Mouse (Mus musculus): ENCODE measurements around the gene Ldb2. TPM values are rescaled to one million over a fixed set of nuclear protein-coding genes. Genes with fewer than 3 reads are reported as not detected.

Ldb2 gene
- 10 to 100 TPM; 20.1 to 28.4 TPM for total RNA-seq (2021)

- peak; percentile 53 for DNase-seq
Observed at GRCm38 (mm10) chr5:44799053-44799860, at the start of gene Ldb2. Gene Ldb2, minus strand, starts transcription at chr5:44799680.

GRCm38 (mm10) chr5:44831287-44831686, 31.8 kb upstream of the Ldb2 start:
- peak; percentile 36 for DNase-seq

GRCm38 (mm10) chr5:44815506-44815905, 16.0 kb upstream of the Ldb2 start:
- DNase-seq = no peak

GRCm38 (mm10) chr5:44805960-44806359, 6.5 kb upstream of the Ldb2 start:
- DNase-seq = no peak

- no peak for DNase-seq
Observed at GRCm38 (mm10) chr5:44801100-44801499, 1.6 kb upstream of the Ldb2 start.

- no peak for DNase-seq
Observed at GRCm38 (mm10) chr5:44799861-44800260, 381 bp upstream of the Ldb2 start.

- no peak for DNase-seq
Observed at GRCm38 (mm10) chr5:44798493-44798892, 987 bp downstream of the Ldb2 start.

- no peak for DNase-seq
Observed at GRCm38 (mm10) chr5:44798056-44798455, 1.4 kb downstream of the Ldb2 start.

GRCm38 (mm10) chr5:44784591-44784990, 14.9 kb downstream of the Ldb2 start:
- DNase-seq = no peak

- no peak for DNase-seq
Observed at GRCm38 (mm10) chr5:44779340-44779739, 20.1 kb downstream of the Ldb2 start.

GRCm38 (mm10) chr5:44768472-44768871, 31.0 kb downstream of the Ldb2 start:
- peak; percentile 13 for DNase-seq

- DNase-seq = peak; percentile 21
Observed at GRCm38 (mm10) chr5:44764911-44765310, 34.6 kb downstream of the Ldb2 start.

GRCm38 (mm10) chr5:44759178-44759577, 40.3 kb downstream of the Ldb2 start:
- no peak for DNase-seq

- DNase-seq = no peak
Observed at GRCm38 (mm10) chr5:44754156-44754910, 45.1 kb downstream of the Ldb2 start.

- DNase-seq = no peak
Observed at GRCm38 (mm10) chr5:44745706-44746105, 53.8 kb downstream of the Ldb2 start.

GRCm38 (mm10) chr5:44736366-44736765, 63.1 kb downstream of the Ldb2 start:
- DNase-seq = no peak

- DNase-seq = no peak
Observed at GRCm38 (mm10) chr5:44734131-44734723, 65.3 kb downstream of the Ldb2 start.

GRCm38 (mm10) chr5:44729646-44730310, 69.7 kb downstream of the Ldb2 start:
- DNase-seq = no peak

- no peak for DNase-seq
Observed at GRCm38 (mm10) chr5:44727995-44728394, 71.5 kb downstream of the Ldb2 start.

GRCm38 (mm10) chr5:44726546-44727476, 72.7 kb downstream of the Ldb2 start:
- DNase-seq = peak; percentile 9

GRCm38 (mm10) chr5:44725501-44725900, 74.0 kb downstream of the Ldb2 start:
- no peak for DNase-seq

- DNase-seq = no peak
Observed at GRCm38 (mm10) chr5:44719872-44720271, 79.6 kb downstream of the Ldb2 start.

All from heart, postnatal 4 days (tissue).